ENCODE assay signal across 8 mouse cellular contexts in the genomic region with DNA sequence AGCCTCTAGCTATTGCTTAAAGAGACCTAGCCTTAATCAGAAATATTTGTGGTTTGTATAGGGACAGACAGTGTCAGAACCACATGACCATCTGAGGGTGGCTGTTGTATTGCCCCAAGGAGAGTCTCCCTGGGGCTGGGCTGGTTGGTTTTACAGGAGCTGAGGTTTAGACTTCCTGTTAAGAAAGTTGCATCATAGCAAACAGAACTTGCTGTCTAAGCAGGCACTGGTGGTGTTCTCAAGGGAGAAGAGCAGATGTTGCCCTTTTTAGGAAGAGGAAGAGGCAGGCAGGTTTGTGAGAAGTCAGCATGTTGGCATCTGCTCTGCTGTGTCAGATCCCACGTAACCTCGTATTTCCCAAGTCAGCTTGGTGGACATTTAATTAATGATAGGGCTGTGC. TPM values are rescaled to one million over a fixed set of nuclear protein-coding genes. Genes with fewer than 3 reads are reported as not detected.
DNase-seq lines count a peak whose midpoint lies in the region; ATAC-seq and TF ChIP-seq lines count a peak whose summit lies in the region.

No protein-coding gene starts in this region.

- POLR2A ChIA-PET in Patski (lab: Charles Lee): no interaction called here

- no peak for TF ChIP-seq CTCF in Patski (IDR thresholded peaks at IDR 0.05)

- ATAC-seq in Patski: peak; percentile 92
- peak; percentile 57; the same call in 1 of the 2 replicates for ATAC-seq in megakaryocyte-erythroid progenitor cell, adult 5-6 weeks (replicated peaks; ENCODE audit: low FRiP score, low TSS enrichment, poor library complexity, severe bottlenecking)

- no peaks in the 10 kb centered on the region for H3K27me3 ChIP-seq in Patski

- CTCF ChIA-PET in Patski (lab: Charles Lee): interaction anchor here (0.7 to 1.2 kb wide), 2 partner anchors 20 to 22 kb away, joined by 3 read pairs; no protein-coding TSS in a partner anchor

- intact Hi-C loops in heart, postnatal 10 days (cut with DNase I): no loop called here

- in situ Hi-C loops in Patski (cut with MboI; ENCODE audit: low pct_unique_long_range_greater_than_20kb): no loop called here

- DNase-seq in heart, adult 9 months (ENCODE audit: low spot score in 2 of 2): peak; percentile 31 to 70
- DNase-seq in heart, postnatal 10 days: no peak
- DNase-seq in Patski (ENCODE audit: low read depth, low spot score): no peak
- peak; percentile 24 for DNase-seq in kidney, postnatal 14 days
- no peak for DNase-seq in thymus, postnatal 36 days
- DNase-seq in testis, postnatal 14 days (ENCODE audit: low spot score): no peak
- DNase-seq in cerebellum, adult 18-20 months: no peak

RNA-seq across cellular contexts. Expression of a gene that starts 52.7 kb away (rescaled TPM):
- total RNA-seq in heart, postnatal 10 days (2021): 10 to 100 TPM; 51.2 to 53.3 TPM
- 59.7 TPM for polyA plus RNA-seq in Patski (2021)
- total RNA-seq in megakaryocyte-erythroid progenitor cell, adult 5-6 weeks (2014; fragmentation: Nextera tagmentation): 169 and 191 TPM in 2 replicates
- total RNA-seq in megakaryocyte-erythroid progenitor cell, adult 5-6 weeks (2017): 249 and 329 TPM in 2 replicates

Comparison
In these comparisons a context has a peak if more than half of its experiments do, and no peak if none do; other contexts are left out.
1. DNase-seq: peak in heart, adult 9 months (2 of 2) and kidney, postnatal 14 days (single experiment); none in heart, postnatal 10 days (0 of 2), Patski (single experiment), thymus, postnatal 36 days (0 of 2), testis, postnatal 14 days (single experiment) and cerebellum, adult 18-20 months (0 of 2).